Mouse (Mus musculus): Measurements from ENCODE around the gene Itga9. TPM values are rescaled to one million over a fixed set of nuclear protein-coding genes. Genes with fewer than 3 reads are reported as not detected.
A peak's percentile ranks its signal among the peaks of the same experiment; 100 is the strongest.

Gene Itga9
- polyA plus RNA-seq, 1 experiment: 1.6 TPM

DNA sequence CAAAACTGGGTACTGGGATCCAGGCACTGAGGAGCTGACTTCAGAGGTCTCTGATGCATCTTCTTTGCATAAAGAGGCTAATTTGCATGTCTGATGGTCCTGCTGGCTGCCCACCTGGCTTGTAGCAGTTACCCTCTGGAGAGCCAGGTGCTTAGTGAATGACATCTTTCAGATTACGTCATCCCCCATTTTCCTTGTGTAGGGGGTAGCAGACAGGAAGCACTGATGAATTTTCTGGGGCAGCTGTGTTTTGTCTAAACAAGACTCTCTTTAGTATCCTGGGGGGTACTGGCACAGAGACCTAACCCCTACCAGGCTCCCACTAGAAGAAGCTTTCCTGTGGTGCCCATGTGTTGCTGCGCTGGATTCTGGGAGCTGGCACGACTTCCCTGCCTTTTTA lies 212.0 kb downstream of the Itga9 start:
- Histone ChIP-seq H3K4me3 (replicated peaks; ENCODE audit: insufficient read depth, low read depth, low read length) (no peak overlapping the region), H3K27ac (ENCODE audit: insufficient read depth, low read length) (no peak overlapping the region), H3K4me1 (ENCODE audit: control insufficient read depth, insufficient read depth, low read length) (no peaks in the 10 kb centered on the region), H3K27me3 (ENCODE audit: control insufficient read depth, insufficient read depth, low read length) (no peaks in the 10 kb centered on the region)
- no peak for TF ChIP-seq CTCF (IDR thresholded peaks at IDR 0.05; ENCODE audit: borderline replicate concordance, insufficient read depth, low read depth, low read length)
- no peak for TF ChIP-seq POLR2A (IDR thresholded peaks at IDR 0.05; ENCODE audit: borderline replicate concordance, insufficient read depth, low read length)
- DNase-seq: no peak
- 14% methylated on average over 3 of the region's 3 CpGs for WGBS

DNA sequence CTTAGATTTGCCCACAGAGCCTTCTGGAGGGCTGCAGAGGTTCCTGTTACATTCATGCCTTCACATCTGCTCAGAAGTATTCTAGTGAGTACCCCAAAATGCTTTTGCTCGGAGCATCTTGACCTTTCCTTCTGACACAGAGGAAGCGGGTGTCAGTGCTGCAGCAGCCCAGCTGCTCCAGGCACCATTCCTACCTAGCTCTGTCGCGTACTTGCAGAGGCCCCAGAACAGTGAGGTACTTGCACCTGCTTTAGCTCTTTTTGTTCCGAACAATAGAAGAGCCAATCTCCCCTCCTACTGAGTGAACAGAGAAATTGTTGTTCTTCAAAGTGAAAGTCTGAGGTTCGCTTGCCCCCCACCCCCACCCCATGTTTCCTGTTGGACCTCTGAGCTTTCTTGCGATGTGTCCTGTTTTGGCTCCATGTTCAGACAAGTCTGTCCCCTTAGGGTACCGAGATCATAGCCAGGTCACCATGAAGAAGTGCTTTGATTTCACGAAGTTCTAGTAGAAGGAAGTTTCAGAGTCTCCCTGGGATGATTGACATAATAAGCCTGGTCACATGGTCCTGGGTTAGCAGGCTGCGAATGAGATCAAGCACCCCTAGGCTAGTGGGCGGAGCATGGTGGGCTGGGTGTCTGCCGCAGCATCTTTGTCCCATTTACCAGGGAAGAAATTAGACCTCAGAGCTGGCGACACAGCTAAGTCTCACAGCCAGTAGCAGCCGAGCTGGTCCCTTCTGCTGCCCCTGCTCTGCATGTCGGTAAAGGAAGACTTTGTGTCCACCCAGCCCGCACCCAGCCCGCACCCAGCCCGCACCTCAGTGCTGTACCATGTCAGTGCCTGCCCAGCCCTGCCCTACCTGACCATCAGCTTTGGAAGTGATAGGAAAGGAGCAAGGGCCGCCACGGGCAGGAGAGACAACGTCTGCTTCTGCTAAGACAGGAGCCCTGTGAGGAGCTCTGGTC lies 215.0 kb downstream of the Itga9 start:
- H3K27ac ChIP-seq (ENCODE audit: insufficient read depth, low read length): no peak overlapping the region
- WGBS: 51% methylated on average over 21 of the region's 21 CpGs
- no peak overlapping the region for H3K4me3 ChIP-seq (replicated peaks; ENCODE audit: insufficient read depth, low read depth, low read length)
- H3K27me3 ChIP-seq (ENCODE audit: control insufficient read depth, insufficient read depth, low read length): no peaks in the 10 kb centered on the region; the same call in 1 of the 2 replicates
- TF ChIP-seq CTCF (IDR thresholded peaks at IDR 0.05; ENCODE audit: borderline replicate concordance, insufficient read depth, low read depth, low read length) (no peak), POLR2A (IDR thresholded peaks at IDR 0.05; ENCODE audit: borderline replicate concordance, insufficient read depth, low read length) (no peak)
- DNase-seq: peak; percentile 6 to 8
- H3K4me1 ChIP-seq (ENCODE audit: control insufficient read depth, insufficient read depth, low read length): no peaks in the 10 kb centered on the region

DNA sequence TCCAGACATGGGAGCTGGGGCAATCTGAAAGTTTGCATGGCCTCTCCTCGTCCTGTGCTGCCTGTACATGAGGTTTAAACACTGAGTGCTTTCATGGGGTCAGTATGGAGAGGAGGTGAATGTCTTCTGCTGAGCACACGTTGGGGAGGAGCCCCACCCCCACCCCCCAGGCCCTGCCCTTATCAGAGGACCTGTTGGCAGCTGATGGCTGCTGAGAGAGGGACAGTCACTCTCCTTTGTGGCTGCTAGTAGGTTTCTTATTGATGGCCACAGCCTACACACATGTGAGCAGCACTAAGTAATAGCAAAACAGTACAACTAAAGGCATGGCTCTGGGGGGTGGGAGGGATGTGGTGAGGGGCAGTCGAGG lies 215.7 kb downstream of the Itga9 start:
- Histone ChIP-seq H3K4me3 (replicated peaks; ENCODE audit: insufficient read depth, low read depth, low read length) (no peak overlapping the region), H3K27me3 (ENCODE audit: control insufficient read depth, insufficient read depth, low read length) (no peaks in the 10 kb centered on the region; the same call in 1 of the 2 replicates), H3K4me1 (ENCODE audit: control insufficient read depth, insufficient read depth, low read length) (no peaks in the 10 kb centered on the region), H3K27ac (ENCODE audit: insufficient read depth, low read length) (no peak overlapping the region)
- WGBS: 66% methylated on average over 3 of the region's 3 CpGs
- DNase-seq: no peak
- TF ChIP-seq CTCF (IDR thresholded peaks at IDR 0.05; ENCODE audit: borderline replicate concordance, insufficient read depth, low read depth, low read length): no peak
- no peak for TF ChIP-seq POLR2A (IDR thresholded peaks at IDR 0.05; ENCODE audit: borderline replicate concordance, insufficient read depth, low read length)

- no peak overlapping the region for H3K27ac ChIP-seq (ENCODE audit: insufficient read depth, low read length)
- H3K4me3 ChIP-seq (replicated peaks; ENCODE audit: insufficient read depth, low read depth, low read length): no peak overlapping the region
- DNase-seq: no peak
- H3K27me3 ChIP-seq (ENCODE audit: control insufficient read depth, insufficient read depth, low read length): no peaks in the 10 kb centered on the region; the same call in 1 of the 2 replicates
- no peak for TF ChIP-seq POLR2A (IDR thresholded peaks at IDR 0.05; ENCODE audit: borderline replicate concordance, insufficient read depth, low read length)
- WGBS: 96% methylated on average over 2 of the region's 2 CpGs
- H3K4me1 ChIP-seq (ENCODE audit: control insufficient read depth, insufficient read depth, low read length): no peaks in the 10 kb centered on the region
Observed at GRCm38 (mm10) chr9:118822581-118822980, 216.1 kb downstream of the Itga9 start.

DNA sequence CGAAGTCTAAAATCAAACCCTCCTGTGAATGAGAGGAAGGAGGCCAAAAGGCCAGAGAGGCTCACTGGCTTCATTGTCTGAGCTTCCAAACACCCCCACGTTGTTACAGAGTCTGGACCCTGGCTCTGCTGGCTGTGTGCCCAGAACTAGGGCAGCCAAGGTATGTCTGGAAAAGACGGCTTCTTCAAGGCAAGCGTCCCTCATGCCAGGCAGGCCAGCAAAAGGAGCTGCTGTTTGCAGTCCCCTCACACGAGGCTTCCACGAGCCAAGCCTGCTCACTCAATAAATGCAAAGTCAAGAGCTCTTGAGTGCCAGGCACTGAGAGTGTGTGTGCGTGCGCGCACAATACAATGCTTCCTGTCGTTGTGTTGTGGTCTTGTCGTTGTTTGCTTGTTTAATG lies 224.6 kb downstream of the Itga9 start:
- no peak for TF ChIP-seq CTCF (IDR thresholded peaks at IDR 0.05; ENCODE audit: borderline replicate concordance, insufficient read depth, low read depth, low read length)
- TF ChIP-seq POLR2A (IDR thresholded peaks at IDR 0.05; ENCODE audit: borderline replicate concordance, insufficient read depth, low read length): no peak
- 18% methylated on average over 11 of the region's 11 CpGs for WGBS
- Histone ChIP-seq H3K27me3 (ENCODE audit: control insufficient read depth, insufficient read depth, low read length) (no peaks in the 10 kb centered on the region), H3K4me1 (ENCODE audit: control insufficient read depth, insufficient read depth, low read length) (no peaks in the 10 kb centered on the region), H3K4me3 (replicated peaks; ENCODE audit: insufficient read depth, low read depth, low read length) (no peak overlapping the region), H3K27ac (ENCODE audit: insufficient read depth, low read length) (no peak overlapping the region)
- DNase-seq: peak in 1 of 2 experiments; percentile 7

GRCm38 (mm10) chr9:118832533-118832932 lies 226.0 kb downstream of the Itga9 start:
- Histone ChIP-seq H3K27ac (ENCODE audit: insufficient read depth, low read length) (no peak overlapping the region), H3K4me1 (ENCODE audit: control insufficient read depth, insufficient read depth, low read length) (no peaks in the 10 kb centered on the region), H3K4me3 (replicated peaks; ENCODE audit: insufficient read depth, low read depth, low read length) (no peak overlapping the region), H3K27me3 (ENCODE audit: control insufficient read depth, insufficient read depth, low read length) (no peaks in the 10 kb centered on the region)
- TF ChIP-seq CTCF (IDR thresholded peaks at IDR 0.05; ENCODE audit: borderline replicate concordance, insufficient read depth, low read depth, low read length): no peak
- no peak for TF ChIP-seq POLR2A (IDR thresholded peaks at IDR 0.05; ENCODE audit: borderline replicate concordance, insufficient read depth, low read length)
- DNase-seq: no peak
- 65% methylated on average over 3 of the region's 3 CpGs for WGBS

GRCm38 (mm10) chr9:118833413-118833812 lies 226.9 kb downstream of the Itga9 start:
- TF ChIP-seq POLR2A (IDR thresholded peaks at IDR 0.05; ENCODE audit: borderline replicate concordance, insufficient read depth, low read length): no peak
- DNase-seq: no peak
- H3K27ac ChIP-seq (ENCODE audit: insufficient read depth, low read length): no peak overlapping the region

More at GRCm38 (mm10) chr9:118833413-118833812, 226.9 kb downstream of the Itga9 start:
- WGBS: 79% methylated on average over 8 of the region's 8 CpGs
- H3K4me3 ChIP-seq (replicated peaks; ENCODE audit: insufficient read depth, low read depth, low read length): no peak overlapping the region
- no peaks in the 10 kb centered on the region for H3K27me3 ChIP-seq (ENCODE audit: control insufficient read depth, insufficient read depth, low read length)
- no peaks in the 10 kb centered on the region for H3K4me1 ChIP-seq (ENCODE audit: control insufficient read depth, insufficient read depth, low read length)
